Mouse (Mus musculus): ENCODE measurements around the gene Mical2.

DNA sequence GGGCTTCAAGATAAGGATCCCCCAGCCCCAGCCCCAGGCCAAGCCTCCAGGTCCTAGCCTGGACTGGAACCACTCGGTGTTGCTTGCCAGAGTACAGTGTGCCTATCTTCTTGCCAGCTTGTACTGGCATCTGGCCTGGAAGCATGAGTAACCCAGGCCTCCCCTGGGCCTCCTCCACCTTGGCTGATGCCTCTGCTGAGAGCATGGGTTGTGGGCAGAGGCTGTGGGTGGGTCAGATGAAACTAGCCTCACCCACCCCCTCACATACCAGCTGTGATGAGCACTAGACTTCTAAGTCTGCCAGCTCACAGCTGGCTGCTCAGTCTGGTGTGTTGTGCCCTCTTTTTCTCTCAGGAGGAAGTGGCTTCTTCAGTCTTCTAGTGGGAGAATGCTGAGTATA is 90.6 kb downstream of the Mical2 start:
- no peak for TF ChIP-seq CTCF (conservative IDR thresholded peaks at IDR 0.05 in 1 of 2, IDR thresholded peaks at IDR 0.05 in 1 of 2; ENCODE audit: low read depth in 2 of 2, low read length in 2 of 2)
- TF ChIP-seq POLR2AphosphoS2 (IDR thresholded peaks at IDR 0.05; ENCODE audit: low read depth, low read length): no peak
- no peak for TF ChIP-seq GABPA (IDR thresholded peaks at IDR 0.05; ENCODE audit: insufficient replicate concordance, low read depth, low read length)
- TF ChIP-seq RCOR1 (conservative IDR thresholded peaks at IDR 0.05; ENCODE audit: low read depth, low read length): no peak

All from CH12.LX (cell line).